Mouse (Mus musculus) liver, adult 2 months (tissue): ENCODE measurements at regions not wholly inside any gene's neighbourhood (a gene's known extent, or its start where the extent isn't known, plus 50 kb on each side); places are given as distances from the start of the nearest gene placed in this dataset.

ENCODE experiments used
- DNase-seq: peaks from one replicate; pipeline ENCODE4 v3.0.0-alpha.2; 2011; ENCODE audit warnings: low read depth, low spot score; ENCODE audit errors: extremely low read depth
- H3K27ac ChIP-seq: fragments of 200-500 bp; replicated peaks from 2 replicates; pipeline ENCODE4 v1.5.1; 2012; ENCODE audit warnings: low read depth, mild to moderate bottlenecking, control low read depth, inconsistent platforms, low read length; ENCODE audit not compliant: insufficient read depth
- H3K27me3 ChIP-seq: fragments of 200-500 bp; 2 replicates; pipeline ENCODE4 v1.6.1; 2012; ENCODE audit warnings: mild to moderate bottlenecking, moderate library complexity, low read length, inconsistent platforms; ENCODE audit not compliant: control insufficient read depth, insufficient read depth
- H3K36me3 ChIP-seq: fragments of 200-500 bp; 2 replicates; pipeline ENCODE4 v1.6.1; 2012; ENCODE audit warnings: low read length, inconsistent platforms; ENCODE audit not compliant: control insufficient read depth, insufficient read depth
- H3K4me1 ChIP-seq: fragments of 200-500 bp; 2 replicates; pipeline ENCODE4 v1.6.1; 2011; ENCODE audit warnings: low read length; ENCODE audit not compliant: control insufficient read depth, insufficient read depth
- H3K4me3 ChIP-seq: fragments of 200-500 bp; 2 replicates; pipeline ENCODE4 v1.5.1; 2011; ENCODE audit warnings: low read depth, mild to moderate bottlenecking, control low read depth, low read length, moderate library complexity; ENCODE audit not compliant: insufficient read depth
- H3K79me2 ChIP-seq: fragments of 200-500 bp; 2 replicates; pipeline ENCODE4 v1.6.1; 2012; ENCODE audit warnings: inconsistent platforms, mild to moderate bottlenecking, low read length, moderate library complexity; ENCODE audit not compliant: control insufficient read depth, insufficient read depth
- H3K9ac ChIP-seq: fragments of 200-500 bp; 2 replicates; pipeline ENCODE4 v1.6.1; 2012; ENCODE audit warnings: low read depth, mild to moderate bottlenecking, control low read depth, inconsistent platforms, low read length
- CTCF ChIP-seq: fragments of 200-500 bp; IDR thresholded peaks from 2 replicates; pipeline ENCODE4 v1.5.1; 2011; ENCODE audit warnings: low read depth, low read length, control low read depth
- POLR2A ChIP-seq: fragments of 200-500 bp; IDR thresholded peaks from 2 replicates; pipeline ENCODE4 v1.6.1; 2011; ENCODE audit warnings: low read length, control low read depth; ENCODE audit not compliant: insufficient read depth; ENCODE audit errors: extremely low read depth
- WGBS: fragments of 180-500 bp; shearing (Covaris S2); methylation state at CpG from one replicate; pipeline ENCODE4 v1.1.7; 2018; 5-methylcytosine and 5-hydroxymethylcytosine counted together

- Histone ChIP-seq H3K79me2 (no peaks in the 10 kb centered on the region), H3K9ac (no peak overlapping the region), H3K27ac (no peak overlapping the region), H3K4me1 (no peaks in the 10 kb centered on the region), H3K4me3 (no peak overlapping the region), H3K36me3 (no peaks in the 10 kb centered on the region), H3K27me3 (0 out of 2 replicates have a peak, but pooled peaks cover 3% of the 10 kb centered on the region)
- 91% methylated on average over 4 of the region's 4 CpGs for WGBS
- no peak for DNase-seq
- TF ChIP-seq POLR2A: no peak
- TF ChIP-seq CTCF: no peak
Observed at GRCm38 (mm10) chr8:109436056-109436455, 57.8 kb upstream of the Pmfbp1 start.

GRCm38 (mm10) chr8:109436830-109437567 lies 56.8 kb upstream of the Pmfbp1 start:
- no peak for DNase-seq
- 69% methylated on average over 19 of the region's 19 CpGs for WGBS

GRCm38 (mm10) chr8:109438531-109438930 lies 55.3 kb upstream of the Pmfbp1 start:
- Histone ChIP-seq H3K27ac (no peak overlapping the region), H3K4me3 (no peak overlapping the region), H3K27me3 (0 out of 2 replicates have a peak, but pooled peaks cover 3% of the 10 kb centered on the region), H3K4me1 (no peaks in the 10 kb centered on the region), H3K79me2 (no peaks in the 10 kb centered on the region), H3K36me3 (no peaks in the 10 kb centered on the region), H3K9ac (no peak overlapping the region)
- TF ChIP-seq CTCF: no peak
- TF ChIP-seq POLR2A: no peak
- no peak for DNase-seq
- 91% methylated on average over 7 of the region's 7 CpGs for WGBS

More at GRCm38 (mm10) chr8:109436830-109437567, 56.8 kb upstream of the Pmfbp1 start:
- TF ChIP-seq POLR2A (no peak), CTCF (no peak)
- Histone ChIP-seq H3K79me2 (no peaks in the 10 kb centered on the region), H3K4me3 (no peak overlapping the region), H3K27ac (no peak overlapping the region), H3K9ac (no peak overlapping the region), H3K4me1 (no peaks in the 10 kb centered on the region), H3K27me3 (0 out of 2 replicates have a peak, but pooled peaks cover 3% of the 10 kb centered on the region), H3K36me3 (no peaks in the 10 kb centered on the region)
